Mouse (Mus musculus): ENCODE data around the gene Fgf12. TPM values are rescaled to one million over a fixed set of nuclear protein-coding genes. Genes with fewer than 3 reads are reported as not detected.

The Fgf12 gene
- total and polyA plus RNA-seq, 2 experiments from 2014 or later, result 56.9 to 64.0 TPM

DNA sequence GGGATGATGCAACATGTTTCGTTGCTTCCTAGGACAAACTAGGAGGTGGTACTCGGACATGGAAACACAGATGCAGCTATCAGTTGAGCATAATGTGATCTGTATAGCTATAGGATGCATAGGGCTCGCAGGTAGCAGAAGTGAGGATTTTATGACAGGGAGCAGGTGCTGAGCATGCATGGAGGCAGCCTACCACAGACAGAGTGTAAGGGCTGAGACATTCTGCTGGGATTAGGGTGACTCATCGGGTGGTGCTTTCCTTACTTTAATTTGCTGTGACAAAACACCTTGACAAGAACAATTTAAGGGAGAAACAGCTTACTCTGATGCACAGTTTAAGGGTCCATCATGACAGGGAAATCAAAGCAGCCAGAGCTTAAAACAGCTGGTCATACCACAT, 363.8 kb downstream of the Fgf12 start:
- H3K9me3 ChIP-seq (ENCODE audit: low read length), result no peaks in the 10 kb centered on the region
- no peak for TF ChIP-seq CTCF (IDR thresholded peaks at IDR 0.05)
- H3K9ac ChIP-seq (replicated peaks; ENCODE audit: low read length, poor library complexity, severe bottlenecking), result no peak overlapping the region
- H3K4me1 ChIP-seq (ENCODE audit: insufficient read depth, low read length), result no peaks in the 10 kb centered on the region
- DNase-seq (ENCODE audit: low spot score) (no peak), ATAC-seq (ENCODE audit: low FRiP score) (no peak)
- no peaks in the 10 kb centered on the region for H3K27me3 ChIP-seq (ENCODE audit: insufficient read depth, low read length)
- H3K4me3 ChIP-seq (ENCODE audit: low read depth, low read length), result no peak overlapping the region
- no peaks in the 10 kb centered on the region for H3K36me3 ChIP-seq (ENCODE audit: insufficient read depth, low read length)
- whole genome bisulfite sequencing, result 81% methylated on average over 4 of the region's 4 CpGs
- no peak overlapping the region for H3K27ac ChIP-seq (ENCODE audit: low read depth, low read length)
- H3K4me2 ChIP-seq (ENCODE audit: low read depth, low read length, poor library complexity, severe bottlenecking), result no peak overlapping the region

DNA sequence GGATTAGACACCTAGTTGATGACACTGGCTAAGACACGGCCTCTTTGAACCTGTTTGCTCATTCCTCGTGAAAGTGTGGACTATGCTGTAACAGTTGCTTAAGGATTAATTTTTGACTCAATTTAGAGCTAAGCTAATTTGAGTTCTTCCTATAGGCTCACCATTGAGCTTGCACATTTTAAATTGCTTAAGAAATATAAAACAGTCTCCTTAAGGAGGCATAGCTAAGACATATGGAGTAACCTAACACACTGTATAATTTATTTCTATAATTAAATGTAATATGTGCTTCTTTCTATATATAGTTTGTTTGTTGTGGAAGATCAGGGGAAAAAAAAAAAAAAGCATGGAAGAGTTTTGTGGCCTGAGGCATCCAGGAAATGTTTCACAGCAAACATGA, 378.1 kb downstream of the Fgf12 start:
- DNase-seq (ENCODE audit: low spot score) (no peak), ATAC-seq (ENCODE audit: low FRiP score) (no peak)
- Histone ChIP-seq H3K9me3 (ENCODE audit: low read length) (no peaks in the 10 kb centered on the region), H3K27ac (ENCODE audit: low read depth, low read length) (no peak overlapping the region), H3K36me3 (ENCODE audit: insufficient read depth, low read length) (no peaks in the 10 kb centered on the region), H3K4me3 (ENCODE audit: low read depth, low read length) (no peak overlapping the region), H3K27me3 (ENCODE audit: insufficient read depth, low read length) (no peaks in the 10 kb centered on the region), H3K4me2 (ENCODE audit: low read depth, low read length, poor library complexity, severe bottlenecking) (no peak overlapping the region), H3K9ac (replicated peaks; ENCODE audit: low read length, poor library complexity, severe bottlenecking) (no peak overlapping the region), H3K4me1 (ENCODE audit: insufficient read depth, low read length) (no peaks in the 10 kb centered on the region)
- no peak for TF ChIP-seq CTCF (IDR thresholded peaks at IDR 0.05)
- WGBS, result 84% methylated on average over 2 of the region's 2 CpGs

DNA sequence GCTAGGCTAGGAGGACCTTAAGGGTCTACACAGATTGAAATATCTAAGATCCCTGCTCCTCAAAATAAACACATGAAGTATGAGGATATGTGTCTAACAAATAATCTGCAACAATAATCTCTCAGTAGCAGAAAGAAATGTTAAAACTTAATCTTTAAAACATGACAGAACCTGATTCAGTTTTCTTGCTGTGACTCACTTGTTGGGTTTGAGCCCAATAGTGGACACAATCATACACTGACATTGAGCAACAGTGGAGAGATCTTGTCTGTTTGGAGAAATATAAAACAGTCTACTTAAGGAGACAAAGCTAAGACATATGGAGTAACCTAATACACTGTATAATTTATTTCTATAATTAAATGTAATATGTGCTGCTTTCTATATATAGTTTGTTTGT, 379.6 kb downstream of the Fgf12 start:
- no peaks in the 10 kb centered on the region for H3K36me3 ChIP-seq (ENCODE audit: insufficient read depth, low read length)
- H3K4me2 ChIP-seq (ENCODE audit: low read depth, low read length, poor library complexity, severe bottlenecking), result no peak overlapping the region
- no peak overlapping the region for H3K9ac ChIP-seq (replicated peaks; ENCODE audit: low read length, poor library complexity, severe bottlenecking)
- H3K4me1 ChIP-seq (ENCODE audit: insufficient read depth, low read length), result no peaks in the 10 kb centered on the region
- DNase-seq (ENCODE audit: low spot score) (no peak), ATAC-seq (ENCODE audit: low FRiP score) (no peak)
- no peaks in the 10 kb centered on the region for H3K9me3 ChIP-seq (ENCODE audit: low read length)
- no peak overlapping the region for H3K4me3 ChIP-seq (ENCODE audit: low read depth, low read length)
- no peak overlapping the region for H3K27ac ChIP-seq (ENCODE audit: low read depth, low read length)
- H3K27me3 ChIP-seq (ENCODE audit: insufficient read depth, low read length), result no peaks in the 10 kb centered on the region
- no peak for TF ChIP-seq CTCF (IDR thresholded peaks at IDR 0.05)

DNA sequence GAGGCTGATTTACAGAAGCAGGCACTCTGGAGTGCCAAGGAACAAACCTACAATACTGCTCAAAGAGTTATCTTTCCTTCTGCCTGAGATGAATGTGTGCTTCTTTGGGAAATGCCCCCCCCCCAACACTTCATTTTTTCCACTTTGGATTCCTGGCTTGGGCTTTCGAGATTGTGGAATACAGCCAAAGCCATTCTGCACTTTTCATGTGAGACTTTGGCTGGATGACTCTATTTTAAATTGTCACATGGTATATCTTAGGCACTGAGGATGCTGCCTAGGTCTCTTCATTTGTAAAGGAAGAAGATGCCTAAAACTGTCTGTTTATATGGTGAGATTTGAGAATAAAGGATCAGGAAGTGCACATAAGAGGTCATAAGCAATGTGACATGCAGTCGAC, 402.2 kb downstream of the Fgf12 start:
- H3K9me3 ChIP-seq (ENCODE audit: low read length), result no peaks in the 10 kb centered on the region
- H3K4me3 ChIP-seq (ENCODE audit: low read depth, low read length), result no peak overlapping the region
- H3K27me3 ChIP-seq (ENCODE audit: insufficient read depth, low read length), result no peaks in the 10 kb centered on the region
- DNase-seq (ENCODE audit: low spot score), result no peak
- H3K9ac ChIP-seq (replicated peaks; ENCODE audit: low read length, poor library complexity, severe bottlenecking), result no peak overlapping the region
- no peaks in the 10 kb centered on the region for H3K4me1 ChIP-seq (ENCODE audit: insufficient read depth, low read length)
- WGBS, result 85% methylated on average over 2 of the region's 2 CpGs
- H3K4me2 ChIP-seq (ENCODE audit: low read depth, low read length, poor library complexity, severe bottlenecking), result no peak overlapping the region
- no peak for ATAC-seq (ENCODE audit: low FRiP score)
- TF ChIP-seq CTCF (IDR thresholded peaks at IDR 0.05), result no peak
- no peaks in the 10 kb centered on the region for H3K36me3 ChIP-seq (ENCODE audit: insufficient read depth, low read length)
- H3K27ac ChIP-seq (ENCODE audit: low read depth, low read length), result no peak overlapping the region

- ATAC-seq (ENCODE audit: low FRiP score), result peak; percentile 77
These were observed 407.5 kb downstream of the Fgf12 start for GRCm38 (mm10) chr16:28345323-28345722.

DNA sequence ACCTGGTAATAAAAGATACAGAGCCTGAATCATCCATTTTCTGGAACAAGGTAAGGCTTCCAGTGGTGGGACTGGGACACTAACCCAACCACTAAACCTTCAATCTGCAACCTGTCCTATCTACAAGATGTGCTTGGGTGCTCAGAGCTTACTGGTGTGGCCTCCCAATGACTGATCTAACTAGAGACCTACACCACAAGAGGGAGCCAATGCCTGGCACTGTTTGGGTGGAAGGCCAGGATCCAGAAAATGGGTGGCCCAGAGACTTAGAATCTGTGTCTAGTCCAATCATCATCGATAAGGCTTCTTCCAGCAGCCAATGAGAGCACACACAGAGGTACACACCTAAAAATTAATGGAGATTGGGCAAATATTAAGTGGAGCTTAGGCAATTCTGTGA, 414.9 kb downstream of the Fgf12 start:
- Histone ChIP-seq H3K4me3 (ENCODE audit: low read depth, low read length) (no peak overlapping the region), H3K9me3 (ENCODE audit: low read length) (no peaks in the 10 kb centered on the region), H3K27me3 (ENCODE audit: insufficient read depth, low read length) (no peaks in the 10 kb centered on the region), H3K4me2 (ENCODE audit: low read depth, low read length, poor library complexity, severe bottlenecking) (no peak overlapping the region), H3K27ac (ENCODE audit: low read depth, low read length) (no peak overlapping the region), H3K9ac (replicated peaks; ENCODE audit: low read length, poor library complexity, severe bottlenecking) (no peak overlapping the region), H3K36me3 (ENCODE audit: insufficient read depth, low read length) (no peaks in the 10 kb centered on the region), H3K4me1 (ENCODE audit: insufficient read depth, low read length) (no peaks in the 10 kb centered on the region)
- DNase-seq (ENCODE audit: low spot score) (no peak), ATAC-seq (ENCODE audit: low FRiP score) (no peak)
- 98% methylated on average over 1 of the region's 1 CpGs for WGBS
- peak; percentile 14; the same call in 1 of the 2 replicates for TF ChIP-seq CTCF (IDR thresholded peaks at IDR 0.05)

More at GRCm38 (mm10) chr16:28345323-28345722, 407.5 kb downstream of the Fgf12 start:
- H3K27ac ChIP-seq (ENCODE audit: low read depth, low read length), result no peak overlapping the region
- no peak overlapping the region for H3K4me2 ChIP-seq (ENCODE audit: low read depth, low read length, poor library complexity, severe bottlenecking)
- no peaks in the 10 kb centered on the region for H3K27me3 ChIP-seq (ENCODE audit: insufficient read depth, low read length)
- H3K9ac ChIP-seq (replicated peaks; ENCODE audit: low read length, poor library complexity, severe bottlenecking), result no peak overlapping the region
- H3K36me3 ChIP-seq (ENCODE audit: insufficient read depth, low read length), result no peaks in the 10 kb centered on the region
- no peaks in the 10 kb centered on the region for H3K9me3 ChIP-seq (ENCODE audit: low read length)
- no peak overlapping the region for H3K4me3 ChIP-seq (ENCODE audit: low read depth, low read length)
- H3K4me1 ChIP-seq (ENCODE audit: insufficient read depth, low read length), result no peaks in the 10 kb centered on the region
- TF ChIP-seq CTCF (IDR thresholded peaks at IDR 0.05), result no peak
- peak; percentile 73 for DNase-seq (ENCODE audit: low spot score)
- 42% methylated on average over 6 of the region's 6 CpGs for WGBS

All from midbrain, postnatal 0 days (tissue).